Mouse (Mus musculus): ENCODE measurements at regions not wholly inside any gene's neighbourhood (a gene's known extent, or its start where the extent isn't known, plus 50 kb on each side); places are given as distances from the start of the nearest gene placed in this dataset.
A peak's percentile ranks its signal among the peaks of the same experiment; 100 is the strongest.

DNA sequence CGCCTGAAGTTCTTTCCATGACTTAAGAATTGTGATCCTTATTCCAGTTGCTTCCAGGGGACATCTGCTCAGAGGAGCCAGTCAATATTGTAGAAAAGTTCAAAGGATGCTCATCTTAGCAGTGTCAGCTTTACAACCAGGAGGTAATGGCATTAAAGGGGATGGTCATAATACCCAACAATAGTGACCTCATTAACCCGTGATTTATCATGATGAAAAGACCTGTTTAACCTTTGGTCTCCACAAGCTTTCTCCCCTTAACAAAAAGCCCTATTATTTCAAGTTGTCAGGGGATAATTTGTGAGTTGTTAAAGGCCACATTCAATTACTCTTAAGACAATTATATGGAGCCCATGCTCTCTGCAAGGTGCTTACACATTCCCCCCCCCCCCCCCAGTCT lies 54.3 kb upstream of the Htatip2 start:
- no peak for DNase-seq (ENCODE audit: low read depth, low spot score)

DNA sequence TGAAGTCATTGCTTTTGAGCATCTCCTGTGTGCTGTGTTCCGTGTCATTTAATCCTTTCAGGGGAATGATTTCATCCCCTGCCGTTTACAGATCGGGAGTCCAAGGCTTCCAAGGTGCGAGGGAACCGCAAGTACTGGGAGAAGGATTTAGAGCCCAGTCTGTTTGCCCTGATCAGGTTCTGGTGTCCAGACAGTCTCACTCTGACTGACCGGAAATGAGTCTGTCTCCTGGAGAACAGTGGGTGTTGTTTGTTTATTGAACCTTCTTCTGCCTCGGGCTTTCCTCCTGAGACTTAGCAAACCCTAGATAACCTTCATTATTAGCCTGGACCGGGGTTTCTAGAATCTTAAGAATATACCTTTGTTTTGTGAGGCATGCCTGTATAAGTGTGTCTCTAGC lies 58.2 kb upstream of the Htatip2 start:
- DNase-seq (ENCODE audit: low read depth, low spot score) = no peak

DNA sequence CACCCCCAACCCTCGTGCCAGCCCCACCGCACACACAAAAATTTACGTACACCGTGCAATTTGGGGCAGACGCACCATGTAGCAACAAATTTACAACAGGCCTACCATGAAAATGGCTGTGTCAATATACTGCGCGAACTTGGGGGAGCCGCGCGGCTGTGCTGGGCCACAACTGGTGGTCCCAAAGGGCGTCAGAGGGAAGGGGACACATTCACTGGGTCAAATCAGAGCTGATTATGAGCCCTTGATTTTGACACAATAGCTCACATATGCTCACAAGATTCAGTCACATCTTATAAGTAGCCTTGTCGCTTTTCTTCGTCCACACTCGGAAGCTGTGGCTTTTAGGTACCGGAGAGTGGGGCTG lies 58.9 kb upstream of the Htatip2 start:
- DNase-seq (ENCODE audit: low read depth, low spot score) = no peak

DNA sequence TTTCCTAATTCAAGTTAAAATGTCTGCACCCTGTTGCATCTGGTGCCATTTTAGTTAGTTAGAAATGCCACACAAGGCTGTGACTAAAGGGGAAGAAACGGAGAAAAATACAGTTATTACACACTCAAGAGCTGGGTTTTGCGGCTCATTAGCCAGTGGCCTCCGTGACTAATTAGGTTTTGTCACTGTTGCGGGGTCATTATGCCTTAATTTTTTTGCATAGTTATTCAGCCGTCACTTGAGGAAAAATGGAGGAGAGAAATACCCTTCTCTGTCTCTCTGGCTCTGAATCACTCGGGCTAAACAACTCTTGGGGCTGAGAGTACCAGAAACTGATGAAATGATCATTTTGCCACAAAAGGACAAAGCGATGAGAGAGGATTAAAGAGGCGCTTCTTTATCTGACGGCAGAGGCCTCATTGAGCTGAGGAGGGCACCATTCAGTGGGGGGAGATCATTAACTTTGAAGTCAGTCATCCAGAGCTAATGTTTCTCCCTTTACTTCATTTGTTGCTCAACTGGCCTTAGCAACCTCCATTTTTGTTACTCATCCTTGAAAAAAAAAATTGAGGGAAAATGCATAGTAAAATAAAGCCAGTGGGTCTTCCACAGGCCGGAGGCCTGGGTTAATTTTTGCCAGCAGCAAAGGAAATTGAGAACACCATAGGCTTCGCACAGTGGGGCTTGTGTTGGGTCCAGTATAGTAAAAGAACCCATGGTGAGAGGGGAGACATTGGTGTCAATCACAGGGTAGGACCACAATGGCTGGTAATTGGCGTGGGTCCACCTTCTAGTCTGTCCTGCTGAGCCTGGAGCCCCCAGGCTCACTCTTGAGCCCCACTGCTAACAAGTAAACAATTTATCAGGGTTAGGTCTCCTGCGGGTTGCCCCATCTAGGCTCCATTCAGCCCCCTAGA lies 59.5 kb upstream of the Htatip2 start:
- DNase-seq (ENCODE audit: low read depth, low spot score) = no peak

DNA sequence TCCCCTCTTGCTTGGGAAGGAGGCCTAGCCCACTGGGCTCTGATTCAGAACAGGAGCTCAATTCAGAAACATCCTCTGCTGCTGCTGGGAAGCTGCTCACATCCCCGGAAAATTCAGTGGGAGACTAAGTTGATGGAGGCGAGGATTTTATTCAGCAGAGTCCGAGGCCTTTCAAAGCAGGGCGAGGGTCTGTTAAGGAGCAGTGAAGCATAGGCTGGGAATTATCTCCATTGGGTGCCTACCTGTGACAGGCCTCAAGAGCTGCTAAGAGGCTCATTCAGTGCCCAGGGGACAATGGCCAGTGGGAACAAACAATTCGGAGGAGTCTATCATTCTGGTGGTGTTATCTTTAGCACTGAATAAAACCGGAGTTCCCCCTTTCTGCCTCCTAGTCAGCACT lies 59.6 kb upstream of the Dbx1 start:
- DNase-seq (ENCODE audit: low read depth, low spot score) = peak; percentile 3

DNA sequence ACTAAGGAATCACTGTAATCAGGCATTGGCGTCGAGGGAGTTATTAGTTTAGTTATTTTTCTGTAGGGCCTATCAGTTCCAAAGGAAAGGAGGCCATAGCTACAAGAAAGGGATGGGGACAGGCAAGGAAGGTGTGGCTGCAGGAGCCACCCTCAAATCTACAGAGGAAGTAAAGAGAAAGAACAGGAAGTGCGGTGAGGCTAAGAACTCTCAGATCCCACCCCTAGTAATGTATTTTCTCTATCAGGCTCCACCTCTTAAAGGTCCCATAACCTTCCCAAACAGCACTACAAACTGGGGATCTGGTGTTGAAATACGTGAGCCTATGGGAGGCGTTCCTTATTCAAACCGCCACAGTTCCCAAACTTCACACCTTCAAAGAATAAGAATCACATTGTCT lies 52.9 kb upstream of the Dbx1 start:
- DNase-seq (ENCODE audit: low read depth, low spot score) = no peak

DNA sequence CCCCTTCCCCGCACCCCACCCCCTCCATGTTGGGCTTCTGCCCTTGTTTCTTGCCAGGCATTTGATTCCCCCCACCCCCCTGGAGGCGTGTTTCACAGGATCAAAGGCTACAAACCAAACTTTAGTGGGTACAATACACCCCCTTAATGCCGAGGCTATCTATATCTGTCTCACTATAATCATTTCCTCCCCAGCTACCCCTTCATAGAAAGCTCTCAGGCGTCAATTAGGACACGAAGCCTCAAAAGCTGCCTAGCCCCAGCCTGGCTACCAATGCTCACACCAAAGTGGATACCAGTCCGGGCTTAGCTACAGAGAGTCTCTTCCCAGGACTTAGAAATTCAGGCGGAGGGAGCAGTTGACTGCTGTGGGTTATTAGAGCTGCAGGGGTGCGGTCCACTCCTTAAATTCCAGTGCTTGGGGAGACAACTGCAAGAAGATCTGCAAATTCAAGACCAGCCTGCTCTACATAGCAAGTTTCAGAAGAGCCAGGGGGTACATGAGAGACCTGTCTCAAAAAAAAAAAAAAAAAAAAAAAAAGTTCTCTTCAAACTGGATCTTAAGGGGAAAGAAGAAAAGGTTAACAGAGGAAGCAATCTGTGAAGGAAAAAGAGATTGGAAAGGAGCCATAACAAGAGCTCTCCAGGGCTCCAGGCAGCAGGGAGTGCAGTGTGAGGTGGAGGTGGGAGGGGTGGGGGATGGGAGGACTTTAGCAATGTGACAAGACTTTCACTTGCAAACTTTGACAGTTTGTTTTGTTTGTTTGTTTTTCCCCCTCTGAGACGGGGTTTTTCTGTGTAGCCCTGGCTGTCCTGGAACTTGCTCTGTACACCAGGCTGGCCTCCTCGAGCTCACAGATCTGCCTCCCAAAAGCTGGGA lies 52.1 kb upstream of the Dbx1 start:
- DNase-seq (ENCODE audit: low read depth, low spot score) = no peak

DNA sequence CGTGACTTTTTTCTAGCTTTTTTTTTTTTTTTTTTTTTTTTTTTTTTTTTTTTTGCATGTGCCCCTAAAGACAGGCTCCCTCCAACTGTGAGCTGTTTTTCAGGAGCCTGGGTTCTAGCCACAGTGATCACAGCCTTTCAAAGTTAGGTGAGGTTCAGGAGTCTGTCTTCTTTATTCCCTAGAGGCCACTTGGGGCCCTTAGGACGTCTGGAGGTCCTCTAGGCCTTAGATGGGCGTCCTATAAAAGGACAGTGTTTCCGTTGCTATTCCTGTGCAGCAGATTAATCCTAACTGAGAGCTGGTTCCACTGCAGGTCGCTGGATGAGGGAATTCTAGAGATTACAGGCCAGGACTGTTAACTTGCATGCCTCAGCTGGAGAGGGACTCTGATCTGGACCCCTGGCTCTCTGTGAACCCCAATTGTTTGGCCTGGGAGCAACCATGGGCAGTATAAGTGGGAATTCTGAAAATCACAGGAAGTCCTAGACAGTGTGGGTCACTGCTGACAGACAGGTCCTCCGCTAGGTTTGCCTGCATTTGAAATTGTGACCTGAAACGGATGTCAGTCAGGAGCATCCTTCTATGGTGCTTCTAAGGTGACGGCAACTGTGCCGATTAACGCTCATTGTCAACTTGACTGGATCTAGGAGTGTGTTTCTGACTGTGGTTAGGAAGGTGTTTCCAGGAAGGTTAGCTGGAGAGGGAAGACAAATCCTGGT lies 51.2 kb upstream of the Dbx1 start:
- DNase-seq (ENCODE audit: low read depth, low spot score) = no peak

DNA sequence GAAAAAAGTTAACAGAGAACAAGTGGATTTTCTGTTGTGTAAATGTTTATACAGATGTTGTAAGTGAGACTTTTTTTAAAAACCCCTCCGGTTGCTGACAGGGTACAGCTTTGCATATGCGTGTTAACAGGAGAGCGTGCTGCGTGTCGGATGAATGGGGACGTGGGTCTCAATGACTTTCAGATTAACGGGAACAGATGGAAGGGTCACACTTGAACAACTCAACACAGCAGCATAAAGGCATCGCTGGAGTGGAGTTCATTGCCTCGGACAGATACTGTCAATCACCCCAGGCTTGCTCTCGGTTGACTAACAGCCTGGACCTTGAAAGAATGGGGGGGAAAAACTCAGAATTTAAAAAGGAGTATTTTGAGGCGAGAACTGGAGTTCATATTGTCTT lies 50.3 kb upstream of the Dbx1 start:
- DNase-seq (ENCODE audit: low read depth, low spot score) = no peak

Measured in A20 (cell line).